Mouse (Mus musculus) liver, adult 2 months (tissue): ENCODE data around the gene Agpat2. TPM values are rescaled to one million over a fixed set of nuclear protein-coding genes. Genes with fewer than 3 reads are reported as not detected.

ENCODE experiments used
- DNase-seq: peaks from one replicate; pipeline ENCODE4 v3.0.0-alpha.2; 2011; ENCODE audit warnings: low read depth, low spot score; ENCODE audit errors: extremely low read depth
- H3K27ac ChIP-seq: fragments of 200-500 bp; replicated peaks from 2 replicates; pipeline ENCODE4 v1.5.1; 2012; ENCODE audit warnings: low read depth, mild to moderate bottlenecking, control low read depth, inconsistent platforms, low read length; ENCODE audit not compliant: insufficient read depth
- H3K27me3 ChIP-seq: fragments of 200-500 bp; 2 replicates; pipeline ENCODE4 v1.6.1; 2012; ENCODE audit warnings: mild to moderate bottlenecking, moderate library complexity, low read length, inconsistent platforms; ENCODE audit not compliant: control insufficient read depth, insufficient read depth
- H3K36me3 ChIP-seq: fragments of 200-500 bp; 2 replicates; pipeline ENCODE4 v1.6.1; 2012; ENCODE audit warnings: low read length, inconsistent platforms; ENCODE audit not compliant: control insufficient read depth, insufficient read depth
- H3K4me1 ChIP-seq: fragments of 200-500 bp; 2 replicates; pipeline ENCODE4 v1.6.1; 2011; ENCODE audit warnings: low read length; ENCODE audit not compliant: control insufficient read depth, insufficient read depth
- H3K4me3 ChIP-seq: fragments of 200-500 bp; 2 replicates; pipeline ENCODE4 v1.5.1; 2011; ENCODE audit warnings: low read depth, mild to moderate bottlenecking, control low read depth, low read length, moderate library complexity; ENCODE audit not compliant: insufficient read depth
- H3K79me2 ChIP-seq: fragments of 200-500 bp; 2 replicates; pipeline ENCODE4 v1.6.1; 2012; ENCODE audit warnings: inconsistent platforms, mild to moderate bottlenecking, low read length, moderate library complexity; ENCODE audit not compliant: control insufficient read depth, insufficient read depth
- H3K9ac ChIP-seq: fragments of 200-500 bp; 2 replicates; pipeline ENCODE4 v1.6.1; 2012; ENCODE audit warnings: low read depth, mild to moderate bottlenecking, control low read depth, inconsistent platforms, low read length
- CTCF ChIP-seq: fragments of 200-500 bp; IDR thresholded peaks from 2 replicates; pipeline ENCODE4 v1.5.1; 2011; ENCODE audit warnings: low read depth, low read length, control low read depth
- POLR2A ChIP-seq: fragments of 200-500 bp; IDR thresholded peaks from 2 replicates; pipeline ENCODE4 v1.6.1; 2011; ENCODE audit warnings: low read length, control low read depth; ENCODE audit not compliant: insufficient read depth; ENCODE audit errors: extremely low read depth
- WGBS: fragments of 180-500 bp; shearing (Covaris S2); methylation state at CpG from one replicate; pipeline ENCODE4 v1.1.7; 2018; 5-methylcytosine and 5-hydroxymethylcytosine counted together
- polyA plus RNA-seq: library from polyadenylated mRNA; depleted of rRNA; stranded (reverse); fragments of >200 nt; gene quantifications from 2 replicates; pipeline ENCODE4 v1.2.3, GENCODE M21; 2012
- total RNA-seq: library from RNA; depleted of rRNA; stranded (reverse); fragments of >200 nt; gene quantifications from 2 replicates; pipeline ENCODE4 v1.2.3, GENCODE M21; 2014

Agpat2 gene
- total and polyA plus RNA-seq, 2 experiments, result 116 to 421 TPM

GRCm38 (mm10) chr2:26598462-26598861 is 5.8 kb downstream of the Agpat2 start:
- H3K4me1 ChIP-seq, result peaks cover 41% of the 10 kb centered on the region
- H3K79me2 ChIP-seq, result peaks cover 7% of the 10 kb centered on the region; the same call in 1 of the 2 replicates
- H3K27me3 ChIP-seq, result no peaks in the 10 kb centered on the region
- peaks cover 4% of the 10 kb centered on the region; the same call in 1 of the 2 replicates for H3K36me3 ChIP-seq
- no peak overlapping the region for H3K27ac ChIP-seq
- no peak overlapping the region for H3K9ac ChIP-seq
- H3K4me3 ChIP-seq, result no peak overlapping the region
- no peak for DNase-seq
- 24% methylated on average over 3 of the region's 3 CpGs for WGBS
- TF ChIP-seq CTCF (no peak), POLR2A (no peak)

DNA sequence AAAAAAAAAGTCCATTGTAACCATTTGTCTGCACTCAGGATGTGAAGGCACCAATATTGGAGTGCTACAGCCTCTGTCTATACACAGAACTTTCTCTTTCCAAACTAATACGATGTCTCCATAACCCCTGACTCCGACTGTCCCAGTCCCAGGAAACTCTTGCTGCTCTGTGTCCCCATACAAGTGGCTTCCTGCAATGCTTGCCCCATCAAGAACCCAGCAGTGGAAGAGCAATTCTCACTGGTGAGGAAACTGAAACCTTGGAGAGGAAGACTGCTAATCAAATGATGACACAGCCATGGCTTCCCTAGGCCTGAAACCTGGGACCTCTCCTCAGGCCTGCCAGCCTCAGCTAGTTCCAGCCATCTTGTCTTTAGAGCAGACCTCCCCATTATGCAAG is 6.4 kb downstream of the Agpat2 start:
- no peak overlapping the region for H3K4me3 ChIP-seq
- DNase-seq, result no peak
- peak overlapping the region; percentile 13 for H3K27ac ChIP-seq
- 35% methylated on average over 2 of the region's 2 CpGs for WGBS
- H3K9ac ChIP-seq, result no peak overlapping the region
- no peaks in the 10 kb centered on the region for H3K27me3 ChIP-seq
- TF ChIP-seq POLR2A, result no peak
- no peak for TF ChIP-seq CTCF
- H3K4me1 ChIP-seq, result peaks cover 41% of the 10 kb centered on the region
- H3K79me2 ChIP-seq, result peaks cover 3% of the 10 kb centered on the region; the same call in 1 of the 2 replicates
- H3K36me3 ChIP-seq, result peaks cover 10% of the 10 kb centered on the region; the same call in 1 of the 2 replicates

DNA sequence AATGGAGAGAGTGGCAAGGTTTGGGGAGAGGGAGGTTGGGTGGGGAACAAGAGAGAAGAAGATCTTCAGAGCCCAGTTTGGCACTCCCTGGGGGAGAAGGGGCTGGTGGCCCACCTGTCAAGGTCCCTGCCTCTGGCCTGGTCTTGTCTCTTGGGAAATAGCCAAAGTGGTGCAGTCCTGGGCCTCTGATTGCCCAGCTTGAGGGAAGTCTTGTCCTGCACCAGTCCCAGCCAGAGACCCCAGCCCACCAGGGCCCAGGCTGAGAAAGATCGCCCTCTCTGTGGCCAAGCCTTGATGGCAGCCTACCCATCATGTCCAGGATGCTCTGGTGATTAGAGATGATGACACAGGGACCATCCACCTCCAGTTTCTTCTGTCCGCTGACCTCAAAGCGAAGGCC is 7.3 kb downstream of the Agpat2 start:
- TF ChIP-seq POLR2A (no peak), CTCF (no peak)
- Histone ChIP-seq H3K27ac (no peak overlapping the region), H3K4me1 (peaks cover 41% of the 10 kb centered on the region), H3K36me3 (peaks cover 19% of the 10 kb centered on the region; the same call in 1 of the 2 replicates), H3K79me2 (no peaks in the 10 kb centered on the region), H3K9ac (no peak overlapping the region), H3K27me3 (no peaks in the 10 kb centered on the region), H3K4me3 (no peak overlapping the region)
- no peak for DNase-seq
- 96% methylated on average over 3 of the region's 3 CpGs for WGBS

- Histone ChIP-seq H3K79me2 (no peaks in the 10 kb centered on the region), H3K4me1 (peaks cover 44% of the 10 kb centered on the region), H3K27ac (peak overlapping the region; percentile 42), H3K36me3 (peaks cover 22% of the 10 kb centered on the region; the same call in 1 of the 2 replicates), H3K27me3 (no peaks in the 10 kb centered on the region), H3K9ac (no peak overlapping the region), H3K4me3 (no peak overlapping the region)
- no peak for DNase-seq
- TF ChIP-seq POLR2A, result no peak
- no peak for TF ChIP-seq CTCF
- WGBS, result 54% methylated on average over 11 of the region's 11 CpGs
These were observed 8.3 kb downstream of the Agpat2 start for GRCm38 (mm10) chr2:26595725-26596435.

GRCm38 (mm10) chr2:26594934-26595724 is 9.1 kb downstream of the Agpat2 start:
- DNase-seq, result peak; percentile 80
- peak overlapping the region; percentile 2; the same call in 1 of the 2 replicates for H3K9ac ChIP-seq
- peaks cover 22% of the 10 kb centered on the region; the same call in 1 of the 2 replicates for H3K36me3 ChIP-seq
- H3K79me2 ChIP-seq, result no peaks in the 10 kb centered on the region
- 11% methylated on average over 6 of the region's 6 CpGs for WGBS
- peak overlapping the region; percentile 52 for H3K27ac ChIP-seq
- no peak for TF ChIP-seq POLR2A
- H3K4me3 ChIP-seq, result no peak overlapping the region
- H3K4me1 ChIP-seq, result peaks cover 42% of the 10 kb centered on the region
- no peaks in the 10 kb centered on the region for H3K27me3 ChIP-seq
